Mouse (Mus musculus): ENCODE results near the gene Tmbim7.
"Not testable (repeated sequence)": the region's sequence is repeated elsewhere in the genome, so short reads cannot be mapped to it uniquely, and the experiment has no call there.

The Tmbim7 gene

GRCm38 (mm10) chr5:3650881-3651280, at the start of gene Tmbim7:
TSS of gene Tmbim7 (plus strand) at chr5:3651181.
- no peak for DNase-seq

GRCm38 (mm10) chr5:3607114-3607513, 43.9 kb upstream of the Tmbim7 start:
- no peak for DNase-seq

- no peak for DNase-seq
Measured at GRCm38 (mm10) chr5:3609241-3609640, 41.7 kb upstream of the Tmbim7 start.

- not testable (repeated sequence) for DNase-seq
Measured at GRCm38 (mm10) chr5:3611835-3612234, 39.1 kb upstream of the Tmbim7 start.

GRCm38 (mm10) chr5:3620486-3620885, 30.5 kb upstream of the Tmbim7 start:
- DNase-seq = peak; percentile 64

GRCm38 (mm10) chr5:3630055-3630454, 20.9 kb upstream of the Tmbim7 start:
- no peak for DNase-seq

- no peak for DNase-seq
Measured at GRCm38 (mm10) chr5:3631512-3632271, 19.3 kb upstream of the Tmbim7 start.

- no peak for DNase-seq
Measured at GRCm38 (mm10) chr5:3632285-3632684, 18.7 kb upstream of the Tmbim7 start.

- no peak for DNase-seq
Measured at GRCm38 (mm10) chr5:3633315-3633714, 17.7 kb upstream of the Tmbim7 start.

- DNase-seq = no peak
Measured at GRCm38 (mm10) chr5:3633951-3634350, 17.0 kb upstream of the Tmbim7 start.

- no peak for DNase-seq
Measured at GRCm38 (mm10) chr5:3635286-3635685, 15.7 kb upstream of the Tmbim7 start.

GRCm38 (mm10) chr5:3644621-3645020, 6.4 kb upstream of the Tmbim7 start:
- no peak for DNase-seq

GRCm38 (mm10) chr5:3645326-3645725, 5.7 kb upstream of the Tmbim7 start:
- no peak for DNase-seq

- no peak for DNase-seq
Measured at GRCm38 (mm10) chr5:3646539-3646938, 4.4 kb upstream of the Tmbim7 start.

GRCm38 (mm10) chr5:3646991-3647707, 3.8 kb upstream of the Tmbim7 start:
- peak; percentile 35 for DNase-seq

GRCm38 (mm10) chr5:3647708-3648121, 3.3 kb upstream of the Tmbim7 start:
- peak; percentile 86 for DNase-seq

GRCm38 (mm10) chr5:3648206-3648848, 2.7 kb upstream of the Tmbim7 start:
- DNase-seq = no peak

GRCm38 (mm10) chr5:3648849-3649210, 2.2 kb upstream of the Tmbim7 start:
- no peak for DNase-seq

- DNase-seq = no peak
Measured at GRCm38 (mm10) chr5:3651621-3652020, 640 bp downstream of the Tmbim7 start.

GRCm38 (mm10) chr5:3652903-3653575, 2.1 kb downstream of the Tmbim7 start:
- DNase-seq = not testable (repeated sequence)

GRCm38 (mm10) chr5:3653801-3654200, 2.8 kb downstream of the Tmbim7 start:
- no peak for DNase-seq

GRCm38 (mm10) chr5:3657085-3657484, 6.1 kb downstream of the Tmbim7 start, which contains the start of gene Gatad1:
TSS of gene Gatad1 (minus strand) at chr5:3657185.
- no peak for DNase-seq

- DNase-seq = no peak
Measured at GRCm38 (mm10) chr5:3665225-3665624, 14.2 kb downstream of the Tmbim7 start.

All from cerebellum, adult 11 months (tissue).